Mouse (Mus musculus) heart, postnatal 0 days (tissue): ENCODE results near the gene Taar3.

Experiments
- CTCF ChIP-seq: IDR thresholded peaks from 2 replicates; pipeline ENCODE4 v1.5.1; 2016; ENCODE audit warnings: antibody characterized with exemption, control low read depth, low read depth
- EP300 ChIP-seq: IDR thresholded peaks from 2 replicates; pipeline ENCODE4 v1.6.1; 2016; ENCODE audit warnings: antibody characterized with exemption, low read depth

- TF ChIP-seq CTCF (no peak), EP300 (no peak)
Measured at GRCm38 (mm10) chr10:23964921-23965610, 15.7 kb downstream of the Taar3 start.
